Mouse (Mus musculus): ENCODE data around the gene 4632433K11Rik. TPM values are rescaled to one million over a fixed set of nuclear protein-coding genes. Genes with fewer than 3 reads are reported as not detected.
A peak's percentile ranks its signal among the peaks of the same experiment; 100 is the strongest.
"Not testable (repeated sequence)": the region's sequence is repeated elsewhere in the genome, so short reads cannot be mapped to it uniquely, and the experiment has no call there.

Gene 4632433K11Rik
- polyA plus RNA-seq, 1 experiment from 2014 or later: not detected

GRCm38 (mm10) chr7:5059421-5059820 lies 25.5 kb downstream of the 4632433K11Rik start:
- peaks cover 15% of the 10 kb centered on the region for H3K27me3 ChIP-seq (replicated peaks)
- H3K4me2 ChIP-seq: peak overlapping the region; percentile 78
- peak overlapping the region; percentile 99 for H3K27ac ChIP-seq (replicated peaks)
- ATAC-seq (ENCODE audit: low FRiP score): no peak
- no peaks in the 10 kb centered on the region for H3K9me3 ChIP-seq (replicated peaks)
- 94% methylated on average over 12 of the region's 12 CpGs for WGBS
- no peaks in the 10 kb centered on the region for H3K36me3 ChIP-seq
- H3K4me1 ChIP-seq: peaks cover 76% of the 10 kb centered on the region
- peak overlapping the region; percentile 8; the same call in 1 of the 2 replicates for H3K9ac ChIP-seq (replicated peaks)
- H3K4me3 ChIP-seq (replicated peaks): no peak overlapping the region

GRCm38 (mm10) chr7:5060239-5060731 lies 26.4 kb downstream of the 4632433K11Rik start:
- WGBS: 1% methylated on average over 27 of the region's 27 CpGs
- ATAC-seq (ENCODE audit: low FRiP score): peak; percentile 0; the same call in 1 of the 2 replicates

GRCm38 (mm10) chr7:5060944-5061773 lies 27.2 kb downstream of the 4632433K11Rik start:
- H3K4me3 ChIP-seq (replicated peaks): peak overlapping the region; percentile 66
- peak overlapping the region; percentile 78 for H3K4me2 ChIP-seq
- WGBS: under 1% methylated on average over 60 of the region's 60 CpGs
- H3K4me1 ChIP-seq: peaks cover 73% of the 10 kb centered on the region
- no peaks in the 10 kb centered on the region for H3K36me3 ChIP-seq
- peak overlapping the region; percentile 85 for H3K9ac ChIP-seq (replicated peaks)
- H3K9me3 ChIP-seq (replicated peaks): no peaks in the 10 kb centered on the region
- no peaks in the 10 kb centered on the region for H3K27me3 ChIP-seq (replicated peaks)
- peak; percentile 89 for ATAC-seq (ENCODE audit: low FRiP score)
- peak overlapping the region; percentile 99 for H3K27ac ChIP-seq (replicated peaks)

More at GRCm38 (mm10) chr7:5060239-5060731, 26.4 kb downstream of the 4632433K11Rik start:
- Histone ChIP-seq H3K4me2 (peak overlapping the region; percentile 78), H3K4me3 (replicated peaks) (peak overlapping the region; percentile 66), H3K9me3 (replicated peaks) (no peaks in the 10 kb centered on the region), H3K9ac (replicated peaks) (peak overlapping the region; percentile 85), H3K36me3 (no peaks in the 10 kb centered on the region), H3K27me3 (replicated peaks) (peaks cover 6% of the 10 kb centered on the region), H3K4me1 (peaks cover 73% of the 10 kb centered on the region), H3K27ac (replicated peaks) (peak overlapping the region; percentile 99)

- H3K4me3 ChIP-seq (replicated peaks): peak within 1 kb of the TSS; percentile 66
- H3K36me3 ChIP-seq: peaks cover 7% of the 10 kb centered on the region; the same call in 1 of the 2 replicates
- no peaks in the 10 kb centered on the region for H3K9me3 ChIP-seq (replicated peaks)
- peaks cover 73% of the 10 kb centered on the region for H3K4me1 ChIP-seq
- under 1% methylated on average over 55 of the region's 65 CpGs for WGBS
- H3K4me2 ChIP-seq: peak within 1 kb of the TSS; percentile 78
- H3K9ac ChIP-seq (replicated peaks): peak within 1 kb of the TSS; percentile 85
- no peaks in the 10 kb centered on the region for H3K27me3 ChIP-seq (replicated peaks)
- H3K27ac ChIP-seq (replicated peaks): peak within 1 kb of the TSS; percentile 99
- ATAC-seq (ENCODE audit: low FRiP score): peak; percentile 83
Observed at GRCm38 (mm10) chr7:5061774-5062359, 27.9 kb downstream of the 4632433K11Rik start, which contains the start of gene U2af2. Gene U2af2, plus strand, starts transcription at chr7:5062143.

- Histone ChIP-seq H3K9me3 (replicated peaks) (no peaks in the 10 kb centered on the region), H3K9ac (replicated peaks) (peak overlapping the region; percentile 85), H3K27ac (replicated peaks) (peak overlapping the region; percentile 99), H3K27me3 (replicated peaks) (no peaks in the 10 kb centered on the region), H3K4me2 (peak overlapping the region; percentile 78), H3K36me3 (peaks cover 13% of the 10 kb centered on the region), H3K4me3 (replicated peaks) (peak overlapping the region; percentile 66), H3K4me1 (peaks cover 67% of the 10 kb centered on the region)
- ATAC-seq (ENCODE audit: low FRiP score): peak; percentile 46
- WGBS: 0% methylated on average over 48 of the region's 51 CpGs
Observed at GRCm38 (mm10) chr7:5062360-5063001, 28.6 kb downstream of the 4632433K11Rik start.

- H3K4me3 ChIP-seq (replicated peaks): 0 out of 2 replicates have a peak overlapping the region, but pooled peaks have one; percentile 66
- H3K27ac ChIP-seq (replicated peaks): no peak overlapping the region
- no peak overlapping the region for H3K4me2 ChIP-seq
- H3K9me3 ChIP-seq (replicated peaks): no peaks in the 10 kb centered on the region
- 95% methylated on average over 6 of the region's 6 CpGs for WGBS
- no peaks in the 10 kb centered on the region for H3K27me3 ChIP-seq (replicated peaks)
- H3K36me3 ChIP-seq: peaks cover 37% of the 10 kb centered on the region
- no peak for ATAC-seq (ENCODE audit: low FRiP score)
- H3K9ac ChIP-seq (replicated peaks): no peak overlapping the region
- H3K4me1 ChIP-seq: peaks cover 43% of the 10 kb centered on the region
Observed at GRCm38 (mm10) chr7:5064886-5065285, 31.0 kb downstream of the 4632433K11Rik start.

GRCm38 (mm10) chr7:5073586-5073985 lies 39.7 kb downstream of the 4632433K11Rik start:
- 69% methylated on average over 1 of the region's 1 CpGs for WGBS
- H3K4me3 ChIP-seq (replicated peaks): no peak overlapping the region
- no peak overlapping the region for H3K9ac ChIP-seq (replicated peaks)
- H3K27me3 ChIP-seq (replicated peaks): no peaks in the 10 kb centered on the region
- H3K4me2 ChIP-seq: no peak overlapping the region
- H3K9me3 ChIP-seq (replicated peaks): no peaks in the 10 kb centered on the region
- H3K4me1 ChIP-seq: no peaks in the 10 kb centered on the region
- no peak for ATAC-seq (ENCODE audit: low FRiP score)
- H3K27ac ChIP-seq (replicated peaks): no peak overlapping the region
- H3K36me3 ChIP-seq: peaks cover 93% of the 10 kb centered on the region

- Histone ChIP-seq H3K27me3 (replicated peaks) (no peaks in the 10 kb centered on the region), H3K27ac (replicated peaks) (no peak overlapping the region), H3K9me3 (replicated peaks) (no peaks in the 10 kb centered on the region), H3K36me3 (peaks cover 82% of the 10 kb centered on the region), H3K4me2 (no peak overlapping the region), H3K4me1 (no peaks in the 10 kb centered on the region), H3K4me3 (replicated peaks) (no peak overlapping the region), H3K9ac (replicated peaks) (no peak overlapping the region)
- ATAC-seq (ENCODE audit: low FRiP score): no peak
- WGBS: 96% methylated on average over 5 of the region's 5 CpGs
Observed at GRCm38 (mm10) chr7:5074984-5075383, 41.1 kb downstream of the 4632433K11Rik start.

GRCm38 (mm10) chr7:5076931-5077330 lies 43.0 kb downstream of the 4632433K11Rik start:
- no peak for ATAC-seq (ENCODE audit: low FRiP score)
- Histone ChIP-seq H3K4me1 (peaks cover 13% of the 10 kb centered on the region), H3K9me3 (replicated peaks) (no peaks in the 10 kb centered on the region), H3K9ac (replicated peaks) (no peak overlapping the region), H3K27me3 (replicated peaks) (no peaks in the 10 kb centered on the region), H3K27ac (replicated peaks) (no peak overlapping the region), H3K4me2 (no peak overlapping the region), H3K36me3 (peaks cover 63% of the 10 kb centered on the region), H3K4me3 (replicated peaks) (no peak overlapping the region)
- 87% methylated on average over 2 of the region's 2 CpGs for WGBS

- peak; percentile 48 for ATAC-seq (ENCODE audit: low FRiP score)
- 51% methylated on average over 10 of the region's 13 CpGs for WGBS
- peak overlapping the region; percentile 67 for H3K4me2 ChIP-seq
- peak overlapping the region; percentile 96; the same call in 1 of the 2 replicates for H3K9ac ChIP-seq (replicated peaks)
- H3K4me1 ChIP-seq: peaks cover 30% of the 10 kb centered on the region
- peaks cover 46% of the 10 kb centered on the region for H3K36me3 ChIP-seq
- H3K9me3 ChIP-seq (replicated peaks); H3K27me3 ChIP-seq (replicated peaks): not testable (repeated sequence)
- H3K27ac ChIP-seq (replicated peaks): peak overlapping the region; percentile 88
- peak overlapping the region; percentile 94 for H3K4me3 ChIP-seq (replicated peaks)
Observed at GRCm38 (mm10) chr7:5079365-5080009, 45.6 kb downstream of the 4632433K11Rik start.
